Mouse (Mus musculus): ENCODE data around the gene Arid3c.

DNA sequence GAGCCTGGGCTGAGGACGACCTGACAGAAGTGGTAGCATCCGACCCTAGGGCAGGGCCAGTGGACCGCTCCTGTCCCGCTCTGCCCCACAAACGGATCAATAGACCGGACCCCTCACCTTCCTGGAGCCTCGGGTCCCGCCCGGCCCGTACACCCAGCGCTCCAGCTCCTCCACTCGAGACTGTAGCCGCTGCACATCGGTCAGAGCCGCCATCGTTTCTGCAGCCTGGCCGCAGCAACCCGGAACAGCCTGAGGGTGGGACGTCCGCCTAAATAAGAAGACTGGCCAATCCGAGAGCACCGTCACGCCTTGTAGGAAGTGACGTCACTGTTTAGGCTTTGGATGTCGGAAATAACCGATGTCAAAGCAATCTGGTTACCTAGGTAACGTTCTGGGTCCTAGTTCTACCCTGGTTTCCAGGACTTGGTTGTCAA, 8.0 kb downstream of the Arid3c start, which contains the start of gene Dctn3:
- TF ChIP-seq CTCF (IDR thresholded peaks at IDR 0.05) (no peak), POLR2A (IDR thresholded peaks at IDR 0.05; ENCODE audit: insufficient read depth, low read depth, low read length) (peak; percentile 92)

Data from heart, adult 2 months (tissue).